Mouse (Mus musculus) CH12.LX (cell line): Measurements from ENCODE around the gene Ppt2.

ENCODE experiments used
- CHD1 ChIP-seq: IDR thresholded peaks from 2 replicates; pipeline ENCODE4 v1.6.1; 2012; ENCODE audit warnings: low read depth, low read length, improper control_type of control experiment, inconsistent platforms
- CTCF ChIP-seq, 2 experiments: IDR thresholded peaks in 1 of 2; conservative IDR thresholded peaks in 1 of 2; 2 replicates each; pipeline ENCODE4 v1.5.1; 2011 to 2012; ENCODE audit warnings: low read depth in 2 of 2, low read length in 2 of 2, improper control_type of control experiment in 1 of 2, inconsistent platforms in 1 of 2, mild to moderate bottlenecking in 1 of 2, moderate library complexity in 1 of 2
- EP300 ChIP-seq: IDR thresholded peaks from 2 replicates; pipeline ENCODE4 v1.6.1; 2011; ENCODE audit warnings: low read length, improper control_type of control experiment
- HCFC1 ChIP-seq: IDR thresholded peaks from 2 replicates; pipeline ENCODE4 v1.6.1; 2012; ENCODE audit warnings: low read depth, mild to moderate bottlenecking, inconsistent platforms, low read length, improper control_type of control experiment
- JUND ChIP-seq: conservative IDR thresholded peaks from 2 replicates; pipeline ENCODE4 v1.6.1; 2011; ENCODE audit warnings: low read depth, low read length, improper control_type of control experiment
- MEF2A ChIP-seq: IDR thresholded peaks from 2 replicates; pipeline ENCODE4 v1.6.1; 2014; ENCODE audit warnings: low read depth, mild to moderate bottlenecking, inconsistent platforms, low read length, improper control_type of control experiment, borderline replicate concordance
- MXI1 ChIP-seq: IDR thresholded peaks from 2 replicates; pipeline ENCODE4 v1.6.1; 2011; ENCODE audit warnings: mild to moderate bottlenecking, low read depth, low read length, improper control_type of control experiment
- POLR2A ChIP-seq: IDR thresholded peaks from 2 replicates; pipeline ENCODE4 v1.6.1; 2011; ENCODE audit warnings: low read depth, mild to moderate bottlenecking, improper control_type of control experiment, low read length
- RCOR1 ChIP-seq: conservative IDR thresholded peaks from 2 replicates; pipeline ENCODE4 v1.6.1; 2012; ENCODE audit warnings: low read depth, mild to moderate bottlenecking, inconsistent platforms, low read length, improper control_type of control experiment
- SMC3 ChIP-seq: IDR thresholded peaks from 2 replicates; pipeline ENCODE4 v1.6.1; 2011; ENCODE audit warnings: low read depth, low read length, improper control_type of control experiment
- TCF12 ChIP-seq: IDR thresholded peaks from 2 replicates; pipeline ENCODE4 v1.6.1; 2014; ENCODE audit warnings: low read depth, mild to moderate bottlenecking, inconsistent platforms, low read length, improper control_type of control experiment
- UBTF ChIP-seq: IDR thresholded peaks from 2 replicates; pipeline ENCODE4 v1.6.1; 2012; ENCODE audit warnings: low read depth, mild to moderate bottlenecking, inconsistent platforms, low read length, improper control_type of control experiment, moderate library complexity
- ZKSCAN1 ChIP-seq: IDR thresholded peaks from 2 replicates; pipeline ENCODE4 v1.6.1; 2012; ENCODE audit warnings: low read depth, inconsistent platforms, low read length, improper control_type of control experiment, borderline replicate concordance
- ZNF384 ChIP-seq: IDR thresholded peaks from 2 replicates; pipeline ENCODE4 v1.6.1; 2012; ENCODE audit warnings: low read depth, low read length, improper control_type of control experiment, inconsistent platforms

DNA sequence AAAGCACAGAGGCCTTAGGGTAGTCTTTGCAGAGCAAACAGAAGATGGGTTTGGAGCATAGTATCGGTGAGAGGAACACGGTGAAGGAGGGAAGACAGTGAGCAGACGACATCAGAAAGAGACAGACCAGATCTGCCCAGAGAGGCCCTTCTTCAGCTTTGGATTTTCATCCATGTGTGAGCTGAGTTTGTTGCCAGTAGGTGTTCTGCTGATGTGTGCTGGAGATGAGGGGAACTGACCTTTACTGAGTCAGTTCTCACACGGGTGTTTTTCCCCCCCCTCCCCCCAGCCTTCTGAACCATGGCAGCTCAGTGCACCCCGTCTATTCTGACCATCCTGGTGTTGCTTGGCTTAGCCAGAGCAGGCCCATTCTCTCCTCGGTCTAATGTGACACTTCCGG is 41.9 kb upstream of the Ppt2 start, which contains the start of gene Tnxb:
- TF ChIP-seq RCOR1, result no peak
- no peak for TF ChIP-seq JUND
- TF ChIP-seq MEF2A, result no peak
- no peak for TF ChIP-seq CTCF (conservative IDR thresholded peaks at IDR 0.05 in 1 of 2, IDR thresholded peaks at IDR 0.05 in 1 of 2; ENCODE audit: low read depth in 2 of 2, low read length in 2 of 2)
- TF ChIP-seq ZKSCAN1, result no peak
- TF ChIP-seq POLR2A, result no peak
- TF ChIP-seq CHD1, result no peak
- no peak for TF ChIP-seq TCF12
- TF ChIP-seq SMC3, result no peak
- no peak for TF ChIP-seq MXI1
- no peak for TF ChIP-seq ZNF384
- TF ChIP-seq UBTF, result no peak
- TF ChIP-seq HCFC1, result no peak
- TF ChIP-seq EP300, result no peak
